Mouse (Mus musculus) lung, postnatal 0 days (tissue): ENCODE measurements around the gene Sash3.
"Not testable (repeated sequence)": the region's sequence is repeated elsewhere in the genome, so short reads cannot be mapped to it uniquely, and the experiment has no call there.

ENCODE experiments used
- CTCF ChIP-seq: IDR thresholded peaks from 2 replicates; pipeline ENCODE4 v1.5.1; 2016; ENCODE audit warnings: antibody characterized with exemption, mild to moderate bottlenecking
- EP300 ChIP-seq: IDR thresholded peaks from 2 replicates; pipeline ENCODE4 v1.6.1; 2016; ENCODE audit warnings: antibody characterized with exemption, mild to moderate bottlenecking, control low read depth

- TF ChIP-seq EP300, CTCF: not testable (repeated sequence)
Measured at GRCm38 (mm10) chrX:48209746-48210145, 63.5 kb downstream of the Sash3 start.
